Mouse (Mus musculus) left cerebral cortex, adult 11 months (tissue): Measurements from ENCODE around the gene Krt84.
A peak's percentile ranks its signal among the peaks of the same experiment; 100 is the strongest.
"Not testable (repeated sequence)": the region's sequence is repeated elsewhere in the genome, so short reads cannot be mapped to it uniquely, and the experiment has no call there.

Experiments
- DNase-seq: peaks from one replicate; pipeline ENCODE4 v3.0.0; 2022; ENCODE audit warnings: low spot score

Gene Krt84

GRCm38 (mm10) chr15:101532720-101533119 is at the start of gene Krt84:
Krt84 (minus strand) TSS chr15:101532820.
- DNase-seq, result no peak

- DNase-seq, result no peak
These were observed 49.1 kb upstream of the Krt84 start for GRCm38 (mm10) chr15:101581701-101582100.

GRCm38 (mm10) chr15:101575506-101575905 is 42.9 kb upstream of the Krt84 start:
- DNase-seq, result no peak

GRCm38 (mm10) chr15:101573796-101574345 is 41.3 kb upstream of the Krt84 start, which contains the start of gene Krt75:
Krt75 (minus strand) TSS chr15:101573904.
- no peak for DNase-seq

- no peak for DNase-seq
These were observed 35.2 kb upstream of the Krt84 start for GRCm38 (mm10) chr15:101567780-101568179.

GRCm38 (mm10) chr15:101562850-101563249 is 30.2 kb upstream of the Krt84 start, which contains the start of gene Krt90:
Krt90 (minus strand) TSS chr15:101562950.
- DNase-seq, result no peak

GRCm38 (mm10) chr15:101558034-101558646 is 25.5 kb upstream of the Krt84 start:
- no peak for DNase-seq

- no peak for DNase-seq
These were observed 20.5 kb upstream of the Krt84 start for GRCm38 (mm10) chr15:101553169-101553568.

- no peak for DNase-seq
These were observed 19.6 kb upstream of the Krt84 start for GRCm38 (mm10) chr15:101552188-101552587.

GRCm38 (mm10) chr15:101550567-101550966 is 17.9 kb upstream of the Krt84 start, which contains the start of gene Krt82:
Krt82 (minus strand) TSS chr15:101550667.
- DNase-seq, result no peak

- DNase-seq, result no peak
These were observed 11.9 kb upstream of the Krt84 start for GRCm38 (mm10) chr15:101544478-101544877.

- DNase-seq, result no peak
These were observed 9.9 kb upstream of the Krt84 start for GRCm38 (mm10) chr15:101542543-101542942.

- DNase-seq, result no peak
These were observed 5.9 kb upstream of the Krt84 start for GRCm38 (mm10) chr15:101538580-101538900.

GRCm38 (mm10) chr15:101537864-101538579 is 5.4 kb upstream of the Krt84 start:
- DNase-seq, result no peak

- DNase-seq, result no peak
These were observed 3.6 kb upstream of the Krt84 start for GRCm38 (mm10) chr15:101536054-101536850.

- no peak for DNase-seq
These were observed 9.9 kb downstream of the Krt84 start for GRCm38 (mm10) chr15:101522556-101523232.

- peak; percentile 63 for DNase-seq
These were observed 12.8 kb downstream of the Krt84 start for GRCm38 (mm10) chr15:101519792-101520191.

GRCm38 (mm10) chr15:101517161-101517560 is 15.5 kb downstream of the Krt84 start, which contains the start of gene Gm49425:
Gm49425 (minus strand) TSS chr15:101517261.
- not testable (repeated sequence) for DNase-seq

GRCm38 (mm10) chr15:101508247-101508646 is 24.4 kb downstream of the Krt84 start:
- DNase-seq, result no peak

GRCm38 (mm10) chr15:101506896-101507758 is 25.5 kb downstream of the Krt84 start:
- no peak for DNase-seq

- DNase-seq, result no peak
These were observed 35.4 kb downstream of the Krt84 start for GRCm38 (mm10) chr15:101497181-101497580.
